In the genomic region with DNA sequence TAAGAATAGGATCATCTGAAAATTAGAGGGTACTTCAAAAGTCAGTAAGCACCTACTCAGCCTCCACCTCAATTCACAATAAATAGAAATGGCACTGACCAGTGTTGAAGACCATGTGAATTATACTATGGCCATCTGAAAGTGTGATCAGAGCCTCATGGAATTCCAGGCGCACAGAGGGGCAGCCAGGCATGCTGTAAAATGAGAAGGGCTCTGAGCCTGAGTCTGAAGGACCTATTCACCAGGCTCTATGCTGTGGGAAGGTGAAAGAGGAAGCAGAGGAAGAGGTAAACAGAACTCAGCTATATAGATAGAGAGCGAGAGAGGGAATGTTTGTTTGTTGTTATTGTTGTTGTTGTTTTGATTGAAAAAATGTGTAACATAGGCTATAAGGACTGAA, we compare ENCODE assay signal across 25 mouse cellular contexts.
DNase-seq lines count a peak whose midpoint lies in the region; ATAC-seq and TF ChIP-seq lines count a peak whose summit lies in the region.
"Had no signal": no experiment of that assay in that cellular context is flagged by ENCODE, and none has a peak within 500 bp of the region (broad histone marks: within the 10 kb centered on the region; RNA-seq: fewer than 3 reads in every experiment).

No protein-coding gene starts in this region.

- no peaks in the 10 kb centered on the region for H3K9me3 ChIP-seq in kidney, embryonic 15.5 days (replicated peaks)
- no peaks in the 10 kb centered on the region for H3K9me3 ChIP-seq in kidney, postnatal 0 days (replicated peaks; ENCODE audit: low read length)
- H3K9me3 ChIP-seq: embryonic facial prominence, embryonic 10.5 days; embryonic facial prominence, embryonic 12.5 days; forebrain, embryonic 13.5 days; forebrain, embryonic 15.5 days had no signal

- peak; percentile 74; the same call in 1 of the 2 replicates for ATAC-seq in kidney, embryonic 15.5 days (replicated peaks; ENCODE audit: low FRiP score)
- ATAC-seq in kidney, postnatal 0 days (replicated peaks; ENCODE audit: low FRiP score, low read depth): no peak
- ATAC-seq: activated CD4-positive, CD25-positive, alpha-beta regulatory T cell, adult 4 months; CD4-positive, CD25-positive, alpha-beta regulatory T cell, adult 4 months; forebrain, embryonic 13.5 days; forebrain, embryonic 15.5 days; forebrain, postnatal 0 days; Patski had no signal

- H3K9ac ChIP-seq in kidney, embryonic 15.5 days: no peak overlapping the region
- no peak overlapping the region for H3K9ac ChIP-seq in kidney, postnatal 0 days (ENCODE audit: low read depth, low read length)
- H3K9ac ChIP-seq: embryonic facial prominence, embryonic 12.5 days; forebrain, embryonic 13.5 days; forebrain, embryonic 15.5 days; forebrain, postnatal 0 days had no signal

- no peak for TF ChIP-seq CTCF in kidney, postnatal 0 days (IDR thresholded peaks at IDR 0.05; ENCODE audit: low read depth)

- H3K4me1 ChIP-seq in kidney, embryonic 15.5 days: no peaks in the 10 kb centered on the region
- no peaks in the 10 kb centered on the region for H3K4me1 ChIP-seq in kidney, postnatal 0 days (replicated peaks; ENCODE audit: insufficient read depth, low read length)
- H3K4me1 ChIP-seq: embryonic facial prominence, embryonic 10.5 days; embryonic facial prominence, embryonic 12.5 days; forebrain, embryonic 13.5 days; forebrain, embryonic 15.5 days had no signal

- 48% methylated on average over 2 of the region's 2 CpGs for WGBS in kidney, embryonic 15.5 days
- WGBS in kidney, postnatal 0 days: 48% methylated on average over 2 of the region's 2 CpGs

- no peaks in the 10 kb centered on the region for H3K36me3 ChIP-seq in kidney, embryonic 15.5 days
- no peaks in the 10 kb centered on the region for H3K36me3 ChIP-seq in kidney, postnatal 0 days (ENCODE audit: insufficient read depth, low read length)
- H3K36me3 ChIP-seq: embryonic facial prominence, embryonic 10.5 days; embryonic facial prominence, embryonic 12.5 days; forebrain, embryonic 15.5 days; G1E had no signal

- no peak overlapping the region for H3K4me2 ChIP-seq in kidney, embryonic 15.5 days
- H3K4me2 ChIP-seq in kidney, postnatal 0 days (ENCODE audit: low read length): no peak overlapping the region
- H3K4me2 ChIP-seq: embryonic facial prominence, embryonic 12.5 days; forebrain, embryonic 13.5 days; forebrain, embryonic 15.5 days had no signal

- DNase-seq in embryo, embryonic 11 days: peak; percentile 11
- DNase-seq in embryo, embryonic 9.5 days (ENCODE audit: extremely low spot score): no peak
- DNase-seq in kidney, postnatal 36 days: no peak
- DNase-seq in kidney, postnatal 0 days (ENCODE audit: low spot score): peak; percentile 22
- no peak for DNase-seq in kidney, adult 11 months
- DNase-seq: adrenal gland, adult 8-10 months; adrenal gland, postnatal 14 days; adrenal gland, postnatal 36 days; B cell, adult 2 months; cerebellum, adult 11-12 months; cerebellum, adult 2 months; cerebellum, adult 9-10 months; cerebellum, postnatal 10 days; cerebellum, postnatal 25 days; forebrain, postnatal 0 days had no signal

- H3K27me3 ChIP-seq in kidney, embryonic 15.5 days: no peaks in the 10 kb centered on the region
- H3K27me3 ChIP-seq in kidney, postnatal 0 days (ENCODE audit: insufficient read depth, low read length): no peaks in the 10 kb centered on the region
- H3K27me3 ChIP-seq: CH12.LX; embryonic facial prominence, embryonic 12.5 days; forebrain, embryonic 13.5 days; forebrain, embryonic 15.5 days; Patski had no signal

- H3K4me3 ChIP-seq in kidney, embryonic 15.5 days (replicated peaks): no peak overlapping the region
- H3K4me3 ChIP-seq in kidney, postnatal 0 days (replicated peaks; ENCODE audit: low read depth, low read length): no peak overlapping the region
- H3K4me3 ChIP-seq: embryonic facial prominence, embryonic 10.5 days; embryonic facial prominence, embryonic 12.5 days; forebrain, embryonic 13.5 days; forebrain, embryonic 15.5 days had no signal

- no peak overlapping the region for H3K27ac ChIP-seq in kidney, embryonic 15.5 days
- no peak overlapping the region for H3K27ac ChIP-seq in kidney, postnatal 0 days
- H3K27ac ChIP-seq: embryonic facial prominence, embryonic 10.5 days; embryonic facial prominence, embryonic 12.5 days; forebrain, embryonic 13.5 days; forebrain, embryonic 15.5 days had no signal

Comparison
In these comparisons a context has a peak if more than half of its experiments do, and no peak if none do; other contexts are left out.
1. DNase-seq: peak in embryo, embryonic 11 days (single experiment) and kidney, postnatal 0 days (single experiment); none in embryo, embryonic 9.5 days (single experiment), kidney, postnatal 36 days (0 of 2) and kidney, adult 11 months (single experiment).